Mouse (Mus musculus): ENCODE measurements around the gene Exoc8. TPM values are rescaled to one million over a fixed set of nuclear protein-coding genes. Genes with fewer than 3 reads are reported as not detected.

The Exoc8 gene
- polyA plus RNA-seq, 1 experiment from 2014 or later, result 12.7 TPM

DNA sequence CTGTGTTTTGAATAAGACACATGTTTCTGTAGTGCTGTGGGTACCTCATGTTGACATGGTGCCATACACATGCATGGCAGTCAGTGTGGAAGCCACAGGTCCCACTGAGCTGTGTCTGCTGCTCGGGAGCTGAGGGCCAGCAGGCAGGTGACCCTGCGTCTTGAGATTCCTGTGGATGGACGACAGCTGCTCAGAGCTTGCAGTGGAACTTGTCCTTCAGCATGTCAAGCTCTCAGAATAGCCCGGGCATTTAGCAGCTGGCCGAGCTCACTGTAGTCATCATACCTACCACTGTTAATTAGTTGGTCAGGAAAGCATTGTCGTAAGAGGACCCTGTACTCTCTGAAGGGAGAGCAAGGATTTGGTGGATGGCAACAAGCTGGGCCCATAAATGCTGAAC is 27.8 kb downstream of the Exoc8 start:
- no peak overlapping the region for H3K27ac ChIP-seq (replicated peaks)
- H3K36me3 ChIP-seq, result peaks cover 46% of the 10 kb centered on the region
- no peak overlapping the region for H3K4me3 ChIP-seq (replicated peaks)
- H3K27me3 ChIP-seq (replicated peaks), result no peaks in the 10 kb centered on the region
- 76% methylated on average over 6 of the region's 6 CpGs for WGBS
- no peak overlapping the region for H3K9ac ChIP-seq (replicated peaks)
- H3K4me2 ChIP-seq, result no peak overlapping the region
- no peak for ATAC-seq (ENCODE audit: low FRiP score)
- no peaks in the 10 kb centered on the region for H3K9me3 ChIP-seq (replicated peaks)
- H3K4me1 ChIP-seq, result peaks cover 6% of the 10 kb centered on the region; the same call in 1 of the 2 replicates

DNA sequence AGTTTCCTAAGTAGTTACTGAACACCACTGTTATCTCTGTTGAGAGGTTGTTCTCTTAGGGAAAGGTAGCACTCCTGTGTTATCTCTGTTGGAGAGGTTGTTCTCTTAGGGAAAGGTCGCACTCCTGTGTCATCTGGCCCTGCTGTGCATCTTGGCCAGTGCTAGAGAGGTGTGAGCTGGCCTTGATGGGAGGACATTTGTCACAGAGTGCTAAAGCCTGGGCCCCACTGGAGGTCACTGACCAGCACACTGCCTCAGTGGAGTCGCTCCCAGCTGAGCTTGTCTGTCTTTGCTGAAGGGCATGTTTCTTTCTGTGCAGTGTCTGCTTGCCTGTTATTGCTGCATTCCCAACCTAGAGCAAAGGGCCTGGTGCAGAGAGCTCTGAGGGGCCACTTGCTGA is 30.4 kb downstream of the Exoc8 start:
- Histone ChIP-seq H3K9ac (replicated peaks) (no peak overlapping the region), H3K4me2 (no peak overlapping the region), H3K9me3 (replicated peaks) (no peaks in the 10 kb centered on the region), H3K27ac (replicated peaks) (no peak overlapping the region), H3K27me3 (replicated peaks) (no peaks in the 10 kb centered on the region), H3K4me3 (replicated peaks) (no peak overlapping the region), H3K4me1 (peaks cover 18% of the 10 kb centered on the region), H3K36me3 (peaks cover 21% of the 10 kb centered on the region)
- 87% methylated on average over 2 of the region's 2 CpGs for WGBS
- no peak for ATAC-seq (ENCODE audit: low FRiP score)

DNA sequence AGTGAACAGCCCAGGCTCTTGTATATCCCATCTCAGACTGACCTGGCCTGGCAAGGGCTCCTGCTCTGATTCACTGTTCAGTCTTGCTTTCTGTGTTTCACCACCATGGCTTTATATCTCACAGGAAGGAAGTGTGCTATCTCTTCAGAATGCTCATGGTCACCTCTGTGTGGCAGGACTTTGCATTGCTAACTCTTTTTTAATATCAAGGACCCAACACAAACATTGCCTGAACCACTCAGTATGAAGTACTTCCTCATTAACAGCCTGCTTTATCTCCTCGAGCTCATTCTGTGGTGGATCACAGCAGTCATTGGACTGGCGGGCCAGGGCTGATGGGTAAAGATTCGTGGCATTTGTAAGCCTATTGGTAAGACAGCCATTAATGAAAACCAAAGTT is 30.8 kb downstream of the Exoc8 start:
- H3K27ac ChIP-seq (replicated peaks), result no peak overlapping the region
- no peak overlapping the region for H3K9ac ChIP-seq (replicated peaks)
- H3K4me2 ChIP-seq, result no peak overlapping the region
- WGBS, result 87% methylated on average over 3 of the region's 3 CpGs
- peaks cover 22% of the 10 kb centered on the region for H3K4me1 ChIP-seq
- H3K9me3 ChIP-seq (replicated peaks), result no peaks in the 10 kb centered on the region
- H3K4me3 ChIP-seq (replicated peaks), result no peak overlapping the region
- H3K27me3 ChIP-seq (replicated peaks), result no peaks in the 10 kb centered on the region
- ATAC-seq (ENCODE audit: low FRiP score), result no peak
- peaks cover 16% of the 10 kb centered on the region for H3K36me3 ChIP-seq

DNA sequence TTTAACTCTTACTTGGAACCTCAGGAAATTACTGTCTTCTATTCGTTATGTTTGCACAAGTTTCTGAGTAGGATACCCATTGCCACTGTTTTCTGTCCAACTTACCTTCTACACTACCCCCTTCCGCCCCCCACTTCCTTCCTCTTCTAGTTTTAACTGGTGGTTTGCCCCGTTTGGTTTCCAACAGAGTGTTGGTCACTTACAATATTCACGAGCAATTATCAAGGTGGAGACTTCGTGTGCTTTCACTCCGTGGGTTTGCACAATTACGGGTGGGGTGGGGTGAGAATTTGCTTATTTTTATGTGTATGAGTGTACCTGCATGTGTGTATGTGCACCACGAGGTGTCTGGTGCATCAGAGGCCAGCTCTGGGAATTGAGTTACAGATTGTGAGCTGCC is 33.8 kb downstream of the Exoc8 start:
- peak overlapping the region; percentile 83 for H3K4me3 ChIP-seq (replicated peaks)
- 22% methylated on average over 8 of the region's 8 CpGs for WGBS
- no peak for ATAC-seq (ENCODE audit: low FRiP score)
- no peaks in the 10 kb centered on the region for H3K9me3 ChIP-seq (replicated peaks)
- H3K4me1 ChIP-seq, result peaks cover 27% of the 10 kb centered on the region
- H3K27me3 ChIP-seq (replicated peaks), result no peaks in the 10 kb centered on the region
- H3K9ac ChIP-seq (replicated peaks), result peak overlapping the region; percentile 93
- H3K27ac ChIP-seq (replicated peaks), result peak overlapping the region; percentile 94
- H3K4me2 ChIP-seq, result peak overlapping the region; percentile 79
- H3K36me3 ChIP-seq, result peaks cover 21% of the 10 kb centered on the region

DNA sequence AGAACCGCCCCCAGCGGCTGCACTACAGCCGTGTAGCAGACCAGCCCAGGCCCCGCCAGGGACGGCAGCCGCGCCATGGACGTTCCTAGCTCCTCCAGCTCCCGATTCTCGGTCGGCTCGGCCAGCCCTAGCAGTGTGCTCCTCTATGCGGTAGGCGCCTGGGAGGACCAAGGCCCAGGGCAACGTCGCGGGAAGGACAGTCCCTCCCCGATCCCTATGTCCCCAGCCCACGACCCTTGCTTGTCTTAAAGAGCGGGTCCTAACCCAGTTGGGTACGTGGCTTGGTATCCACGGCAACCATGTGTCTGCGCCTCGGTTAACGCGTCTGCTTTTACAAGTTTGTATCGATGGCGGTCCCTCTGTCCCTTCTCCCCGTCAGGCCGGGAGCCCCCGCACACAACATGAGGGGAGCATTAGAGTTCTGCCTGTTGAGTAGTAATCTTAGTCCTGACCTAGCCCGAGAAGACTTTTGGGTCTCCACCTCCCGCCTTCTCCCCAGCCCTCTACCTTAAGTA is 34.3 kb downstream of the Exoc8 start:
- peak overlapping the region; percentile 79 for H3K4me2 ChIP-seq
- peak overlapping the region; percentile 83 for H3K4me3 ChIP-seq (replicated peaks)
- H3K27ac ChIP-seq (replicated peaks), result peak overlapping the region; percentile 94
- peaks cover 27% of the 10 kb centered on the region for H3K4me1 ChIP-seq
- peaks cover 26% of the 10 kb centered on the region for H3K36me3 ChIP-seq
- peak; percentile 87 for ATAC-seq (ENCODE audit: low FRiP score)
- H3K9ac ChIP-seq (replicated peaks), result peak overlapping the region; percentile 93
- no peaks in the 10 kb centered on the region for H3K27me3 ChIP-seq (replicated peaks)
- H3K9me3 ChIP-seq (replicated peaks), result no peaks in the 10 kb centered on the region
- whole genome bisulfite sequencing, result under 1% methylated on average over 33 of the region's 33 CpGs

DNA sequence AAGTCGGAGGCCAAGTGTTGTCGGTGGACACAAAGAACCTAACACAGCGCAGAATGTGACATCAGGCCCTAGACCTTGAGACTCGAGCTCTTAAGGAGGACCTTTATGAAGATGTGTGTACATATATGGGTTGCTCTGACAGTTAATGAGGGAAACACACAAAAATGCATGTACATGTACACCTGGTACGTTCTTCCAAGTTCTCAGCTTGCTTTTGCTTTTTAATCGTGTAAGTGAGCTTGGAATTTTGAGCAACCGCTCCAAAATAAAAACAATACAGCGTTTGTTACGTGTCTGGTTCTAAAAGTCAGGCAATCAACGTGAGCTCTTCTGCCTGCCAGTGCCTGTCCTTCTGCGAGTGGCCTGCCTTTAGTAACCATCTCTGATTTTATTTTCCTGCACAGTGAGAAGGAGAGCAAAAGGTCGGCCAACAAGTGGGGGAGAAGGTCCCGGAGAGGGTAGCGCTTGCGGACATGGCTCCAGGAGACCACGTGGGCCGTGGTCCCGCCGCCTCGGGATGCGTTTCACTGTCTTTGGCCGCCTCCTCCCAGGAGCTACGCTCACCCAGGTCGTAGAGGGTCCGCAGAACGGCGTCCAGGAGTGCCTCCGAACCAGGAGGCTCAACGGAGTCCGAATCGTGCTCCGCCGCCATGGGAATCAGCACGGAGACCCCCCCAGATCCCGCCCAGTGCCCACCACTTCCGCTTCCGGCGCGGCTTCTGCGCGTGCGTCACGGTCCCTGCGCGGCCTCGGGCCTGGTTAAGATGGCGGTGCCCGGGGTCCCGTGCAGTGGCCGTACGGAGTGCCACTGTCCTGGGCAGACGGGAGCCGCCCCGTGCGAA is 35.0 kb downstream of the Exoc8 start, which contains the start of the genes Gnpat and 2810004N23Rik:
TSS of gene Gnpat (plus strand) at position 713 of the 842 bp plus-strand sequence.
TSS of gene 2810004N23Rik (minus strand) at position 800 of the 842 bp plus-strand sequence.
- Histone ChIP-seq H3K36me3 (peaks cover 33% of the 10 kb centered on the region), H3K27ac (replicated peaks) (peak within 1 kb of the TSS; percentile 94), H3K4me2 (peak within 1 kb of the TSS; percentile 79), H3K27me3 (replicated peaks) (no peaks in the 10 kb centered on the region), H3K9me3 (replicated peaks) (no peaks in the 10 kb centered on the region), H3K9ac (replicated peaks) (peak within 1 kb of the TSS; percentile 93), H3K4me3 (replicated peaks) (peak within 1 kb of the TSS; percentile 83), H3K4me1 (peaks cover 27% of the 10 kb centered on the region)
- ATAC-seq (ENCODE audit: low FRiP score), result peak; percentile 98
- 1% methylated on average over 55 of the region's 55 CpGs for WGBS

DNA sequence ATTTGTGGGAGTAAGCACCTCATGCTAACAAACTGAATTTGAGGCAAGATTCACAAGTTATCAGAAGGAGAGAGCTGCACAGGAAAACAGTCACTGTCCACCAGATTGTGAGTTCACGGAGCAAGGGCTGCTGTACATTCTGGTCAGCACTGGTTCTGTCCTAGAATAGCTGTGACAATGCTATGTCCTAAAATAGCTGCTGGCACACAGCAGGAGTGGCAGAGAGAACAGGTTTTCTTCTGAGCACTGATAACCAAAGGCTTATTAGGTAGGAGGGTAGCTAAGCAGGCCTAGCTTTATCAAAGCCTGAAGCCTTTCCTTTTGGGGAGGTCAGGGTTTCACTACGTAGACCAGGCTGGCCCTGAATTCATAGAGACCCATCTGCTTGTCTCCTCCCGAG is 37.3 kb downstream of the Exoc8 start:
- 95% methylated on average over 3 of the region's 3 CpGs for WGBS
- peaks cover 24% of the 10 kb centered on the region for H3K4me1 ChIP-seq
- no peak for ATAC-seq (ENCODE audit: low FRiP score)

DNA sequence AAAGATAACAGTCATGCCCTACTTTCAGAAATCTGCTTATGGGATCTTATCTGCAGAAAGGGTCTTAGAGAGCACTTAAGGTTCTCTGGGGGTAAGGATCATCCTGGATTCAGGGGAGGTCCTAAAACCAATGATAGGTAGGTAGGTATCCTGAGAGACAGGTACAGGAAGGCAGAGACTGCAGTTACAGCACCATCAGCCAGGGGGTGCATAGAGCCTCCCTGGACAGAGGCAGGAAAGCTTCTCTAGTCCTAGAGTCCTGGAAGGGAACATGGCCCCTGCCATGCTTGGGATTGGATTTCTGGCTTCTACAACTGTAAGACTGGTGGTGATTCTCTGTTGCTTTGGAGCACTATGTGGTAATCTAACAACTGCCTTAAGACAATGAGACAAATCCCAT is 38.0 kb downstream of the Exoc8 start:
- Histone ChIP-seq H3K9me3 (replicated peaks) (no peaks in the 10 kb centered on the region; the same call in 1 of the 2 replicates), H3K4me1 (peaks cover 20% of the 10 kb centered on the region), H3K4me2 (no peak overlapping the region), H3K27ac (replicated peaks) (no peak overlapping the region), H3K27me3 (replicated peaks) (no peaks in the 10 kb centered on the region), H3K4me3 (replicated peaks) (no peak overlapping the region), H3K9ac (replicated peaks) (no peak overlapping the region), H3K36me3 (peaks cover 59% of the 10 kb centered on the region)
- no peak for ATAC-seq (ENCODE audit: low FRiP score)

More for the DNA sequence above, 37.3 kb downstream of the Exoc8 start:
- H3K27me3 ChIP-seq (replicated peaks), result no peaks in the 10 kb centered on the region
- H3K9ac ChIP-seq (replicated peaks), result no peak overlapping the region
- H3K9me3 ChIP-seq (replicated peaks), result no peaks in the 10 kb centered on the region
- no peak overlapping the region for H3K4me3 ChIP-seq (replicated peaks)
- H3K4me2 ChIP-seq, result no peak overlapping the region
- H3K36me3 ChIP-seq, result peaks cover 52% of the 10 kb centered on the region
- no peak overlapping the region for H3K27ac ChIP-seq (replicated peaks)

DNA sequence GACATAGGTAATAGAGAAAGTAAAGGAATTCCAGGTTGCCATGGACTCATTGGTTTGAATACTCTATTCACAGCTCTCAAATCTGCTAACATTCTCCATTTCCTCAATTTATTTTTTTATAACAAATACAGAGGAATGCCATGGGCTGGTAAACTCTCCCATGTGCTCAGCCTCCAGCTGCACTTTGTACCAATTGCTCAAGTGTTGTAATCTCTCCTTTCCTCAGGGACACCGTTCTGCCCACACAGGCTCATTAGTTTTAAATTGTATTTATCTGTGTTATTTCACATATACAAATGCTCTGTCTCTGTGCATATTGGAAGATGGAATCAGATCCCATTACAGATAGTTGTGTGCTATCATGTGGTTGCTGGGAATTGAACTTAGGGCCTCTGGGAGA is 44.0 kb downstream of the Exoc8 start:
- 92% methylated on average over 1 of the region's 1 CpGs for WGBS
- no peak for ATAC-seq (ENCODE audit: low FRiP score)
- Histone ChIP-seq H3K4me2 (no peak overlapping the region), H3K4me1 (no peaks in the 10 kb centered on the region), H3K27ac (replicated peaks) (no peak overlapping the region), H3K36me3 (peaks cover 54% of the 10 kb centered on the region), H3K9me3 (replicated peaks) (peaks cover 2% of the 10 kb centered on the region; the same call in 1 of the 2 replicates), H3K27me3 (replicated peaks) (no peaks in the 10 kb centered on the region), H3K4me3 (replicated peaks) (no peak overlapping the region), H3K9ac (replicated peaks) (no peak overlapping the region)

DNA sequence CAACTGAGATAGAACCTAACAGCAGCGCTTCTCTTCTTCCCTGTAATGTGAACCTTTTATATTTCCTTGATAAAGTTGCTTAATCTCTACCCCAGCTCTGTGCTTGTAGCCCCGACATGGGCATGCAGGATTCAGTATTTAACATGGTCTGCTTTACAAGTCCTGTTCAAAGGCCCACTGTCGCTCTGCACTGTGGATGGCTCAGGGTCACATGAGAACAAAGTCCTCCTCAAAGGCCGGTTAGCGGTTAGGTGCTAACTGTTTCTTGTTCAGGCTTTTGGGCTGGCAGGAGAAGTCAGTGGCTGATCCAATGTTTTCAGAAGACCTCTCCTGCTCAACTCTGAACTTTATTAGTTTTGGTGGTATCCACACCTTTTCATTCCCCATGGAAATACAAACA is 51.9 kb downstream of the Exoc8 start:
- Histone ChIP-seq H3K4me1 (no peaks in the 10 kb centered on the region), H3K9ac (replicated peaks) (no peak overlapping the region), H3K4me3 (replicated peaks) (no peak overlapping the region), H3K36me3 (peaks cover 14% of the 10 kb centered on the region), H3K9me3 (replicated peaks) (no peaks in the 10 kb centered on the region), H3K27me3 (replicated peaks) (no peaks in the 10 kb centered on the region), H3K27ac (replicated peaks) (no peak overlapping the region), H3K4me2 (no peak overlapping the region)
- no peak for ATAC-seq (ENCODE audit: low FRiP score)
- WGBS, result 88% methylated on average over 5 of the region's 5 CpGs

DNA sequence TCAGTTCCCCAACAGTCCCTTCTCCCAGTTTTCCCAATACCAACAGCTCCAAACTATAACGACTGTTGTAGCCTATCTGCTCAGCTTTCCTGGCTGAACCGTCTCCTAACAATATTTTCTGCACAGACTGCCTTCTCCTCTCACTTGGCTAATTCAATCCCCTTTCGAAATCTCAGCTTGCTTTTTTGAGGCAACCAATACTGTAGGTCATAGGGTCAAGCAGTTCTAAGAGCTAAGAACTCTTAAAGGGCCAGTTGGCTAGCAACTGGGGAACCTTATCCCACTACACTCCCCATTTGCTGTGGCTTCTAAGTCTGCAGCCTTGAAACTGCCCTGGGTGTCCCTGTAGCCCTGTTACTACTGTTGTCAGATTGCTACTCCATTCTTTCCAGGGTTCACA is 52.4 kb downstream of the Exoc8 start:
- H3K9ac ChIP-seq (replicated peaks), result no peak overlapping the region
- H3K36me3 ChIP-seq, result peaks cover 17% of the 10 kb centered on the region
- H3K27ac ChIP-seq (replicated peaks), result no peak overlapping the region
- no peak overlapping the region for H3K4me3 ChIP-seq (replicated peaks)
- no peak overlapping the region for H3K4me2 ChIP-seq
- ATAC-seq (ENCODE audit: low FRiP score), result no peak
- no peaks in the 10 kb centered on the region for H3K9me3 ChIP-seq (replicated peaks)
- H3K4me1 ChIP-seq, result no peaks in the 10 kb centered on the region
- no peaks in the 10 kb centered on the region for H3K27me3 ChIP-seq (replicated peaks)
- WGBS, result 83% methylated on average over 3 of the region's 3 CpGs

All from neural tube, embryonic 15.5 days (tissue).